Mouse (Mus musculus): ENCODE measurements around the gene Mlec.

DNA sequence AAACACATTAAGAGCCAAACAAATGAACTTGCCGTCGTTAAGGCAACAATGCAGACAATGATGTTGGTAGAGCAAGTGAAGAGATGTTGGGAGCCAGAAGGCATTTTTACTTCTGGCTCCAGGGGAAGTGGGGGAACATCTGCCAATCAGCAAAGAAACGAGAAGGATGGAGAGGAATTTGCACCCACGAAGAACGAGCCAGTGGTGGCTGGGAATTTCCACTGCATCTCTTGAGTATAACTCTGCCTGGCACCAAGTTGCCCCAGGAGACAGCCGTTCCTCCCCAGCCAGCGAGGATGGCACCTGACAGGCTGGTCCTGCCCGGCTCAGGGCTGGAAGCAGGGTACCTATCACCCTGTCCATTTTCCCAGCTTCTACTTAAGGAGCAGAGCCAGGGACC lies 24.9 kb upstream of the Mlec start:
- TF ChIP-seq CTCF (IDR thresholded peaks at IDR 0.05; ENCODE audit: low read depth) (no peak), EP300 (IDR thresholded peaks at IDR 0.05; ENCODE audit: low read depth) (no peak)
